Mouse (Mus musculus) erythroblast, adult 5-6 weeks (primary cell): ENCODE measurements around the gene Kmt2a. TPM values are rescaled to one million over a fixed set of nuclear protein-coding genes. Genes with fewer than 3 reads are reported as not detected.

Experiments used
- ATAC-seq: replicated peaks from 2 replicates; pipeline ENCODE4 v1.8.0; 2016; ENCODE audit warnings: moderate number of reproducible peaks, mild to moderate bottlenecking, moderate TSS enrichment, inconsistent platforms; ENCODE audit not compliant: poor library complexity, low FRiP score, severe bottlenecking
- total RNA-seq, 2 experiments: library from RNA; stranded (forward) in 1 of 2; stranded (reverse) in 1 of 2; fragments of 150-400 nt in 1 of 2; fragments of 200-764, 138-1000 nt in 1 of 2; gene quantifications; 2 replicates each; pipeline versions ENCODE4 v1.2.3 to v1.2.4; 2015 to 2017; ENCODE audit warnings: low replicate concordance in 2 of 2

Kmt2a gene
- 15.8 and 32.8 TPM in 2 replicates for total RNA-seq (2015; ENCODE audit: low replicate concordance)
- 6.0 and 7.8 TPM in 2 replicates for total RNA-seq (2017; ENCODE audit: low replicate concordance)

DNA sequence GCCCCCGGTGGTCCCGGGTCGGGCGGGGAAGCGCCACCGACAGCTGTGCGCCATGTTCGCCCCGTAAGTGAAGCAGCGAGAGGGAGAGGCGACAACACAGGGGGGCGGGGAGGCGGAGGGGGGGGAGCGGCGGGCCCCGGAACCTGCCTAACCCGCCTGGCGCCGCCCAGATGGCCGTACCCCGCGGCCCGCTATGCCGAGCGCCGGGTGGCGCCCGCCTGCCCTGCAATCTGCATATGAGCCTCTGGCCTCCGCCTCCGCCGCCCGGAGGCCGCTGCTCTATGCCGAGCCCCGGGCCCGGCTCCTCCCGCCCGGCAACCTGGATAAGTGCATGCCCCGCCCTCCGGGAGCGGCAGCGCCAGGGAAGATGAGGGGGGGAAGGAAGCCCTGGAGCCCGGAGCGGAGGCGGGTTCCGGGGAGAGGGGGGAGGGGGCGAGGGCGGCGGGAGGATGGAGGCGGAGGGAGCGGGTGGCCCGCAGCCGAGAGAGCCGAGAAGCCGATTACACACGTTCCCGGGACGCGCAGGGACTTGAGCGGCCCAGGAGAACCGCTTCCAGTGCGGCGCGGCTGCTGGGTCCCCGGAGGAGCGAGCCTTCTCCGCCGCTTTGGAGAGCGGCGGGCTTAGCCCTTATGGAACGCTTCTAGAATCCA, at the start of gene Kmt2a:
TSS of gene Kmt2a (minus strand) at position 76 of the 651 bp plus-strand sequence.
- ATAC-seq: peak; percentile 81

DNA sequence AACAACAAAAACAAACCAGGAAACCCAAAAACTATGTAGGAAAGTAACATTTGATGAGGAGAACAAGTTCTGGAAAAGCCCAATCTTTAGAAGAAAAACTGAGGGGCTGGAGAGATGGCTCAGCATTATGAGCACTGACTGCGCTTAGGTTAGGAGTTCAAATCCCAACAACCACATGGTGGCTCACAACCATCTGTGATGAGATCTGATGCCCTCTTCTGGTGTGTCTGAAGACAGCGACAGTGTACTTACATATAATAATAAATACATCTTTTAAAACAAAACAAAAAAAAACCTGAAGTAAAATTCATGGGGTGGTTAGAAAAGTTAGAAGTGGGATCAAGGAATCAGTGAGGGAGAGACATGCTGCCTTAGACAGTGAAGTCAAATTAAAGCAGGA, 40.4 kb upstream of the Kmt2a start:
- ATAC-seq: no peak

DNA sequence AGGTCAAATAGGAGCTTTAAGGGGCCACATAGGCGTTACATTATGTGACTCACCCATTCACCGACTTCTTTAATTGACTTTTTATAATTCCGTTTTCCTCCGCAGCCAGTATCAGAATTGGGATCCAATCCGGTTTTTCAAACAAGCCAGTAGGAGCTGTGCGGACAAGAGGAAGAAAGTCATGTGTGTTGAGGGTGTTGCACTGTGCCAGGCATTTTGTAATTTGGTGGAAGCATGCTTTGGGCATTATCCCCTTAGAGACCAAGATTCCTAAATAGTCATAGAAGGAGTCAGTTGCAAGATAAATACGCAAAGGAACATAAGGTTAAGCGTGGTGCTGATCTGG, 40.0 kb upstream of the Kmt2a start:
- ATAC-seq: peak; percentile 54

DNA sequence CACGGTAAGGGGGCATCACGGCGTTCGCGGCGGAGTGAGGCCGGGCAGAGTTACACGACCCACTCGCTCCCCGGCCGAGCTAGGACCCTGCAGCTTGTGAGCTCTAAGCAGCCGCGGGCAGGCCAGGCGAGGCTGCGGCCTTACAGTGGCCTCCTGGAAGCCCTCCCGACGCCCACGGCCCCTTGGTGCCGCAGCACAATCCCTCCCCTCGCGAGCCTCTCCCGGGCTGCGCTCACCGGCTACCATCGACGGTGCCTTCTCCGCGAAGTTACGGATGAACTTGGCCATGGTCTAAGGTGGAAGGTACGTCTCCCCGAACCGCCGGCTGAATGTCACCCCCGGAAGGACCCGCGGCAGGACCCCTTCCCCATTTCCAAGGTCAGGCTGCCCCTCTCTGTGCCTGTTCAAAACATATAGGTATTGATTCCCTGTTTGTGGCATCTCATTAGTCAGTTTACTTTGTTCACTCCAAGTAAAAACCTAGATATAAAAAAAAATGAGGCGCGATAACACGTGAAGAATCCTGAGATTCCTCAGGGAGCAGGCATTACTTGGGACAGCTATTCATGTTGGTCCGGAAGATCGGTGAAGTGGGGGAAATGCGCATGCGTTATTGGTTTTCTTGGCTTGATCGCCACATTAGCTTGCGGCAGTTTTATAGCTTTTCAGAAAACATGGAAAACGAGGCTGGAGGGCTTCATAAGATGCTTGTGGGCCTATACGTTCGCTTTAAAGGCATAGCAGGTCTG, 39.5 kb upstream of the Kmt2a start, which contains the start of gene Atp5l:
TSS of gene Atp5l (minus strand) at position 369 of the 749 bp plus-strand sequence.
- peak; percentile 89 for ATAC-seq

DNA sequence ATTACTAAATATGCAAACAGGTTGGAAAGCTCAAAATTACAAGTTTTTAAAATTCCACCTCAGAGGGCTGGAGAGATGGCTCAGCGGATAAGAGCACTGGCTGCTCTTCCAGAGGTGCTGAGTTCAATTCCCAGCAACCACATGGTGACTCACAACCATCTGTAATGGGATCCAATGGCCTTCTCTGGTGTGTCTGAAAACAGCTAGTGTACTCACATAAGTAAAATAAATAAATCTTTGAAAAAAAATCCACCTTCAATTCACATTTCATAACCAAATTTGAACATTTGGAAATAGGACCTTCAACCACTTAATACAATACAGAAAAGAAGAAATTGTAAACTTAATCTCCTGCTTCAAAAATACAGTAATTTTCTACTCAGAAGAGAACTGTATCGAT, 38.5 kb upstream of the Kmt2a start:
- ATAC-seq: no peak

DNA sequence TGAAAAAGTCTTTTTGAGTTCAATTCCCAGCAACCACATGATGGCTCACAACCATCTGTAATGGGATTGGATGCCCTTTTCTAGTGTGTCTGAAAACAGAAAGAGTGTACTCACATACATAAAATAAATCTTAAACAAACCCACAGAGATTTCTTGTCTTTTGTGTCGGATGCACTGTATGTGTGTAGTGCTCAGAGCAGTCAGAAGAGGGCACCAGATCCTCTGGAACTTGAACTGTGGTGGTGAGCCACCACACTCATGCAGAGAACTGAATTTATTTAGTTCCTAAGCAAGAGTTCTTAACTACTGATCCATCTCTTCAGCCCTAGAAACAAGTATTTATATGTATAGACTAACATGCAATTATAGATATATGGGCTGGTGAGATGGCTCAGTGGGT, 35.1 kb upstream of the Kmt2a start:
- ATAC-seq: peak; percentile 50; the same call in 1 of the 2 replicates

DNA sequence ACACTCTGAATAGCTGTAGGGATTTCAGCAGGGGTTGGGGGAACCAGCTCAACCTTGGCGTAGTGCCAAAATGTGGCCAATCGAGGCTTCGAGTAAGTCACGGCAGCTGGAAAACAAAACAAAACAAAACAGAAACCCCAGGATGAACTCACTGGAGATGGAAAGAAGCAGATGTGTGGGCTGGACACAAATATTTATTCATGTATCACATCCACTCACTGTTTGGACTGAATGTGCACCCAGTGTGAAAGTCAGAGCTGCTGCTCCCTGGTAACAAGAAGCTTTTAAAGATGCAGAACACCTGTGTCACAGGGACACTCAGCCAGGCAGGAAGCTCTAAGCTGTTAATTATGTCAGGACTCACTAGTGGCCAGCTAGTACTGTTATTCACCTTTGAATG, 33.6 kb upstream of the Kmt2a start:
- no peak for ATAC-seq

DNA sequence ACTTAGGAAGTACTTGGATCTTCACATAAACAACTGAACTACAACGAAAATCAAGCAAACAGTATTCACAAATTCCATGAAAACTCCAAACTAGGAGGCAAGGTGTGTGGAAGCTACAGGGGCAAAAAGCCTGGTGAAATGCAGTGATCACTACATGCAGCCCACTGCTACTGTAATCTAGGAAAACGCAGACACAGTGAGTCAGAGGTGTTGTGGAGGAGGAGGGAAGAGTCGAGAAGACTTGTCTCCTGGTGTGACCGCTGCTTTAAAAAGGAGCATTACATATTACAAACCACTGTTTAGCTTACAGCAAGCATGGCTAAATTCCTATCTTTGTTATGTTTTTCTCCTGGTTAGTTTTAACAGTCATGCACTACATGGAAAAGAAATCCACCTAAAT, 30.3 kb upstream of the Kmt2a start:
- ATAC-seq: no peak

DNA sequence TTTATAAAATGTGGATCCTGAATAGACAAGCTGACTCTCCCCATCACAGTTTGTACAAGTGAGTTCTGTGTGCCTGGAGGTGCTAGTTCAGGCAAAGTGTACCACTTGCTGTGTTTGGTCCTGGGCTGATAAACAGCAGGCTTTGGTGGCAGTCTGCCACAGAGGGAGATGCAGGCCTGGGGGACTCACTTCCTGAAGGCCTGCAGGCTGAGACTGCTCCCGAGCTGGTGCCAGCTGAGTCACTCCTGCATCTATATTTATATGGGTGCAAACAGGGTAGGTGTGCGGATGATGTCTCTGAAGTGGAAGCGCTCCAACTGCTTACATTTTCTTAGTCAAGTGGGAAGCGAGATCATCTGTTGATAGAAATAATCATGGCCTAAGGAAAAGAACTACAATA, 24.5 kb upstream of the Kmt2a start:
- ATAC-seq: peak; percentile 81

DNA sequence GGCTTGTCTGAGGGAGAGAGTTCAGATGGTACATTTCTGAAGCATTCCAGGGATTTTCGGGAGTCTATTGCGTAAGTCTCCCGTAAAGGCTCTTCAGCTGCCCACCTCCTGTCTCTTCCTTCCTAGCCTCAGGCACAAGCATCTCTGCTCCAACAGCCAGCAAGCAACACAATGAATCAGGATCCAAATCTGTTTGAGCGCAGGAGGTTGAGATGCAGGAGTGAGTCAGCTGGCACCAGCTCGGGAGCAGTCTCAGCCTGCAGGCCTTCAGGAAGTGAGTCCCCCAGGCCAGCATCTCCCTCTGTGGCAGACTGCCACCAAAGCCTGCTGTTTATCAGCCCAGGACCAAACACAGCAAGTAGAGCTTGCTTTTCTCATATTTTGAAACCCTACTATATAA, 23.9 kb upstream of the Kmt2a start:
- peak; percentile 66 for ATAC-seq

DNA sequence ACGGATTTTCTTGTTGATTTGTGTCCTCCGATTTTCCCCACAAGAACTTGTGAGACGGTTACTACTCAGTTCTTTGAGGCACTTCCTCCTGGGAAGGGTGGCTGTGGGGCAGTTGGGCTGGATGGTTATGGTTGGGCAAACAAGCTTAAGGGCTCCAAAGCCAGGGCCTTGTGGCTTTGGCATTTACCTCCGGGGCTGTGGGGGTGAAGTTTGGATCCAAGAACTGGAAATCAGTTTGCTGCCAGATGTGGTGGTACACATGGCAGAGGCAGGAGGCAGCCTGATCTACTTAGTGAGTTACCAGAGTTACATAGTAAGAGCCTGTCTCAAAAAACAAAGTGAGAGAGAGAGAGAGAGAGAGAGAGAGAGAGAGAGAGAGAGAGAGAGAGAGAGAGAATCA, 22.8 kb upstream of the Kmt2a start:
- no peak for ATAC-seq

DNA sequence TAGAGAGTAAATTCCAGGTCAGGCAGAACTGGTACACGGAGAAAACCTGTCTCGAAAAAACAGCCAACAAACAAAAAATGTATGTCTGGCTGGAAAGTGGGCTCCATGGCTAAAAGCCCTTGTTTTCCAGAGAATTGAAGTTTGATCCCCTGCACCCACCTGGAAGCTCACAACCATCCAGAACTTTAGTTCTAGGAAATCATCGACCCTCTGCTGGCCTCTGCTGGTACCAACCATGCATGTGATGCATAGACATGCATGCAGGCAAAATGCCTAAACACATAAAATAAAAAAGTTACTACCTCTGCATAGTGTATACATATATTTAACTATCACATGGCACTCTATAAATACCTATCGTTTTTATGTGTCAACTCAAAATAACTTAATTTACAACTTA, 19.3 kb upstream of the Kmt2a start:
- no peak for ATAC-seq

DNA sequence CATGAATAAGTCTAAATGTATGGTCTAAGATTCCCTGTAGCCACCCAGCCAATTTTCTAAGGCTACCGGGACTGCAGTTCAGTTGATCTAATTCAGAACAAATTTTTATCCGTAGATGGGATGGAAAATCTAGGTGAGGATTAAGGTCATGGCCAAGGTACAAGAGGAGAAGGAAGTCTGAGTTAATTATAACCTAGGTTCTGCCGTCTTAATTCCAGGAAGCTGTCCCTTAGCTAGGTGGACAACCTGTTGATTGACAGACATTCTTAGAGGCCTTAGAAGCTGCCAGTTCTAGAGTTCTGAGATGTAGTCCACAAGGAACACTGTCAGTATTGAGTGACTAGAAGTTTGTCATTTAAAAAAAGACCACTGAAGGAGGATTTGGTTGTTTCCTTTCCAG, 18.6 kb upstream of the Kmt2a start:
- no peak for ATAC-seq

DNA sequence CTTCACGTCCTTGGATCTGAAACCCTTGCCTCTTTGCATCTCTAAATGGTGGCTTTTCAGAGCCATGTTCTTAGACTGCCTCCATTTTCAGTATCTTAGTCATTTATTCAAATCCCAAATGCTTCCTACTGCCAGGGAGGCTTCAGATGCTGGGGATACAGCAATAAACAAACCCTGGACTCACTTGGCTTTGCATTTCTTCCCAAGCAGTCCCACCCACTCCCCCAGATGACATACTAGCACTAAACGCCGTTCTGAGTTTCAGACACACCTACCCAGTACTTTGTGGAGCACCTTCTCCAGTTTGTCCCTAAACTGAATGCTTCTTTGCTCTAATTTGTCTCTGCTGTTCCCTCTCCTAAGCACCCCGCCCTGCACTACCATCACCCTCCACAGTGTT, 15.9 kb upstream of the Kmt2a start:
- ATAC-seq: no peak

DNA sequence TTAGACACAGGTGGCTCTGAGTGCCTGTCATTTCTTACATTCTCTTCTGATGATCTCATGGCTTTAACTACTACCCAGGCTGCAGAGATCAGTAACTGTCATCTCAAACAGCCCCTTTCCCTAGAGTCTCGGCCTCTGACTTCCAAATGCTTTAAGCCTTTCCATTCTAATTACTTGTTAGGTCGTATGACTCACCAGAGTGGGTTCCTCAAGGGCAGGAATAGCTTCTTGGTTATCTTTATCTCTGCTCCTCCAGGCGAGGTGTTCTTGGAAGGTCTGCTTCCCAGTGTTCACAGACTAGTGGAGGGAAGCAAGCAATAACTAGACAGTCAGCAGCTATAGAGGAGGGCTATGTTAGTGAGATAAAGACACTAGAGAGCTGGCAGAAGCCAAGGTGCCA, 11.6 kb upstream of the Kmt2a start:
- ATAC-seq: no peak

DNA sequence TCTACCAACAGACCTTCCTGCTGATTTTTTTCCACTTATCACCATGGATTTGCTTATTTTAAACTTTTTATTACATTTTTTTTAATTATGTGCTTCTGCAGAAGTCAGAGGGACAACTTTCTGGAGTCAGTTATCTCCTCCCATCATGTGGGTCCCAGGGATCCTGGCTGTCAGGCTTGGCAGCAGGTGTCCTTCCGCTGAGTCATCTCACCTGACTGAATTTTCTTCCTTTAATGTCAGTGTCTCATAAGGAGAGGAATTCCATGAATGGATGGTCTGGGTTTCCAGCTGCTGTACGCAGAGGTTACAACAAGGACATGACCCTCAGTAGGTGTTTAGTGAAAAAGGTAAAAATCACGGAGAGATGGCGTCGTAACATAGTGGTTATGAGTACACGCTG, 10.1 kb upstream of the Kmt2a start:
- no peak for ATAC-seq

DNA sequence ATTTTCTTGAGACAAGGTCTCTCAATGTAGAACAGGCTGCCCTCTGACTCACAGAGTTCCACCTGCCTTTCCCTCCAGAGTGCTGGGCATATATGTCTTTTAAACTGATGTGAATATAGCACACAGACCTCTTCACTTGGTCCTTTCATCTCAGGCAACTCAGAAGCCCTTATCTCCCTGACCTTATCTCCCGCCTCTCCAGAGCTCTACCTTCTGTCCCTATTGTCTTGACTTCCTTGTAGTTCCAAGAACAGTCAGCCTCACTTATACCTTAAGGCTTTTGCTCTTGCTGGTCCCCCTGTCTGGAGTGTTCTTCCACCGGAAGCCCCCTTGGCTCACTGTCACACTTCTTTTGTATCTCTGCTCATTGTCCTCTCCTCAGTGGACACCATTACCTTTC, 9.0 kb upstream of the Kmt2a start:
- no peak for ATAC-seq

DNA sequence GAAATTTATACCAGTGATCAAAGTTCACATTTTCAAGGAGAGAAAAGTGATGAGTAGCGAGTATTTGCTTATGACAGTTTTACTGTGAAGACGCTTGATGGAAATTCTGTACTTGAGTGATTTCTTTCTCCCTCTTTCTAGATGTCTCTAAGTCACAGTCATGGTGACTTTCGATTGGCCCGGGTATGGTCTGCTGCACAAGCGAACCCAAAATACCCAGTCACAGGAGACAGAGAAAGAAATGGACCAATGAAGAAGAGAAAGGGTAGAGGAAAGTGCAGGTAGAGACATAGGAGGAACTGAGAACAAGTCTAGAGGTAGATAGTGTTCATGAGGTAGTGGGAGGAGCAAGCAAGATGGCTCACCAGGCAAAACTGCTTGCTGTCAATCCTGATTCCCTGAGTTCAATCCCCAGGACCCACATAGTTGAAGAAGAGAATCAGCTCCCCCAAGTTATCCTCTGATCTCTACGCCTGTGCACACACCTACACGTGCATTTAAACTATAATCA, 7.1 kb upstream of the Kmt2a start:
- ATAC-seq: no peak

DNA sequence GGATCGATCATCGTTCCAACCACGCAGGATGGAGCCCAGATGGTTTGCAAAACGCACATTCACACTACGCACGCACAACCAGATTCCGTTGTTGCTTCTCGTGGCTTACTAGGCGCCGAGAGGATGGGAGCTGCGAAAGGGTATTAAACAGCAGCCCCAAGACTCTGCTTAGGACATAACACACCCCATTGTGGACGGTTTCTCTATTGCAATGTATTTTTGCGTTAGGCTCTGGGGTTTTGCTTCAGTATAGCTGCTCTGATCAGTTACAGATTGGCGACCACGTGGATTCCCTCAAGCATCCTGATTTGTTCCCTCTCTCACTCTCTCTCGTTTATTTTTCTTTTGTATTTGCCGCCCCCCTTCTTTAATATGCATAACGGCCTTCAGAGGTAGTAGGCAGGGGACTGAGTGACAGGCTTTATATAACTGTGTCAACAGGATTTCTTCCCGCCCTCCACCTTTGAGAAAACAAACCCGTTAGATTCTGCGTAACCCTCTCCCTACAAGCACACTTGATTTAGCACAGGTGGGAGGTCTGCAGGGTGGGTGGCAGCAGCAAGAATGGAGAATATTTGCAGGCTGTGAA, 2.0 kb upstream of the Kmt2a start:
- ATAC-seq: no peak

DNA sequence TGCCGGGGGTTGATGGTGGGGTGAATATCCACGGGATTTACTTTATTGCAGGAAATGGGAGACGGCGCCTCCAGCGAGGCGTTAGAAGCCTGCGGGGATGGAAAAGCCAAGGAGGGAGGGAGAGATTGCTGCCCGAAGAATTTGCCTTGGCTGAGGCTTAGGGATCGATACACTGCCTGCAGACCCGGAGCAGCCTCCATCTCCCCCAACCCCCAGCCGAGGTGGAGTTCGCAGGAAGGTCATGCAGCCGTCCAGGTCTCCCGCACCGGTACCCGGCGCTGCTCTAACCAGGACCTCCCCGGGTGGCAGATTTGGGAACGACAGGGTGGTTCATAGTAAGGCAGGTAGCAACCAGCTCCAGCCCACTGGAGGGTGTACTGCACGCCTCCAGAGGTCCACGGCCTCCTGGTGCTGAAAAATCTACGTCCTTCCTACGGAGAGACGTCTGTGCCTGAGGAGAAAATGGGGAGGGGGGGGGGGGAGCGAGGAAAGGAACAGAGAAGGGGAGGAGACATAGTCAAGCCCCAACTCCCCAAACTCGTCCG, 1.4 kb upstream of the Kmt2a start:
- ATAC-seq: 0 out of 2 replicates have a peak, but pooled peaks have one; percentile 21
